Mouse (Mus musculus): ENCODE data around the gene Rara. TPM values are rescaled to one million over a fixed set of nuclear protein-coding genes. Genes with fewer than 3 reads are reported as not detected.

Rara gene
- polyA plus RNA-seq, 1 experiment = 27.3 TPM

- Histone ChIP-seq H3ac (ENCODE audit: control insufficient read depth, insufficient read length) (no peak overlapping the region), H3K4me2 (ENCODE audit: low read depth) (no peak overlapping the region), H3K36me3 (ENCODE audit: control insufficient read depth, insufficient read depth) (no peaks in the 10 kb centered on the region), H3K27me3 (ENCODE audit: control insufficient read depth, insufficient read depth, insufficient read length) (no peaks in the 10 kb centered on the region), H3K79me2 (ENCODE audit: control insufficient read depth, insufficient read depth) (no peaks in the 10 kb centered on the region), H3K4me3 (no peak overlapping the region)
- TF ChIP-seq CEBPB (IDR thresholded peaks at IDR 0.05; ENCODE audit: insufficient read depth, poor library complexity, severe bottlenecking) = no peak
- TF ChIP-seq REST (IDR thresholded peaks at IDR 0.05; ENCODE audit: insufficient read depth, insufficient read length) = no peak
- TF ChIP-seq MAX (IDR thresholded peaks at IDR 0.05; ENCODE audit: low read depth) = no peak
These were observed 722 bp downstream of the Rara start for GRCm38 (mm10) chr11:98928186-98928893.

- H3K36me3 ChIP-seq (ENCODE audit: control insufficient read depth, insufficient read depth) = no peaks in the 10 kb centered on the region
- peak overlapping the region; percentile 92 for H3K4me2 ChIP-seq (ENCODE audit: low read depth)
- H3K79me2 ChIP-seq (ENCODE audit: control insufficient read depth, insufficient read depth) = no peaks in the 10 kb centered on the region
- no peaks in the 10 kb centered on the region for H3K27me3 ChIP-seq (ENCODE audit: control insufficient read depth, insufficient read depth, insufficient read length)
- H3K4me3 ChIP-seq = no peak overlapping the region
- no peak for TF ChIP-seq CEBPB (IDR thresholded peaks at IDR 0.05; ENCODE audit: insufficient read depth, poor library complexity, severe bottlenecking)
- no peak for TF ChIP-seq USF1 (IDR thresholded peaks at IDR 0.05; ENCODE audit: low read depth)
- no peak for TF ChIP-seq MAX (IDR thresholded peaks at IDR 0.05; ENCODE audit: low read depth)
- TF ChIP-seq POLR2AphosphoS2 (IDR thresholded peaks at IDR 0.05; ENCODE audit: insufficient read length, low read depth) = peak; percentile 36
- TF ChIP-seq SRF (IDR thresholded peaks at IDR 0.05; ENCODE audit: control insufficient read depth, insufficient read length, low read depth) = no peak
- TF ChIP-seq E2F4 (IDR thresholded peaks at IDR 0.05; ENCODE audit: insufficient read depth) = no peak
- TF ChIP-seq MYOG (IDR thresholded peaks at IDR 0.05; ENCODE audit: control insufficient read depth in 1 of 3, insufficient read depth in 1 of 3, insufficient read length in 2 of 3, low read depth in 2 of 3) = peak in 1 of 3 experiments; percentile 23
- no peak for TF ChIP-seq TCF12 (IDR thresholded peaks at IDR 0.05; ENCODE audit: insufficient read depth, poor library complexity, severe bottlenecking)
- no peak for TF ChIP-seq POLR2A (IDR thresholded peaks at IDR 0.05; ENCODE audit: insufficient read length, low read depth)
- no peak for TF ChIP-seq REST (IDR thresholded peaks at IDR 0.05; ENCODE audit: insufficient read depth, insufficient read length)
- TF ChIP-seq MYOD1 (IDR thresholded peaks at IDR 0.05; ENCODE audit: control insufficient read depth in 1 of 3, insufficient read length in 2 of 3, low read depth in 2 of 3) = peak in 1 of 3 experiments; percentile 47
- TF ChIP-seq TCF3 (IDR thresholded peaks at IDR 0.05; ENCODE audit: insufficient read length, low read depth) = no peak
- H3ac ChIP-seq (ENCODE audit: control insufficient read depth, insufficient read length) = no peak overlapping the region
These were observed 1.9 kb downstream of the Rara start for GRCm38 (mm10) chr11:98929503-98929902.

- Histone ChIP-seq H3K4me2 (ENCODE audit: low read depth) (peak overlapping the region; percentile 92), H3K27me3 (ENCODE audit: control insufficient read depth, insufficient read depth, insufficient read length) (no peaks in the 10 kb centered on the region), H3ac (ENCODE audit: control insufficient read depth, insufficient read length) (no peak overlapping the region), H3K4me3 (no peak overlapping the region), H3K36me3 (ENCODE audit: control insufficient read depth, insufficient read depth) (no peaks in the 10 kb centered on the region), H3K79me2 (ENCODE audit: control insufficient read depth, insufficient read depth) (no peaks in the 10 kb centered on the region)
- TF ChIP-seq MYOG (IDR thresholded peaks at IDR 0.05; ENCODE audit: control insufficient read depth in 1 of 3, insufficient read depth in 1 of 3, insufficient read length in 2 of 3, low read depth in 2 of 3) = no peak
- TF ChIP-seq MYOD1 (IDR thresholded peaks at IDR 0.05; ENCODE audit: control insufficient read depth in 1 of 3, insufficient read length in 2 of 3, low read depth in 2 of 3) = no peak
These were observed 2.5 kb downstream of the Rara start for GRCm38 (mm10) chr11:98930127-98930601.

- peak; percentile 34 for TF ChIP-seq TCF12 (IDR thresholded peaks at IDR 0.05; ENCODE audit: insufficient read depth, poor library complexity, severe bottlenecking)
- TF ChIP-seq E2F4 (IDR thresholded peaks at IDR 0.05; ENCODE audit: insufficient read depth) = no peak
- TF ChIP-seq USF1 (IDR thresholded peaks at IDR 0.05; ENCODE audit: low read depth) = no peak
- peak; percentile 7 for TF ChIP-seq POLR2AphosphoS2 (IDR thresholded peaks at IDR 0.05; ENCODE audit: insufficient read length, low read depth)
- no peak for TF ChIP-seq REST (IDR thresholded peaks at IDR 0.05; ENCODE audit: insufficient read depth, insufficient read length)
- TF ChIP-seq CEBPB (IDR thresholded peaks at IDR 0.05; ENCODE audit: insufficient read depth, poor library complexity, severe bottlenecking) = no peak
- peak in 2 of 3 experiments; percentile 55 to 85 for TF ChIP-seq MYOD1 (IDR thresholded peaks at IDR 0.05; ENCODE audit: control insufficient read depth in 1 of 3, insufficient read length in 2 of 3, low read depth in 2 of 3)
- TF ChIP-seq POLR2A (IDR thresholded peaks at IDR 0.05; ENCODE audit: insufficient read length, low read depth) = no peak
- TF ChIP-seq TCF3 (IDR thresholded peaks at IDR 0.05; ENCODE audit: insufficient read length, low read depth) = no peak
- TF ChIP-seq SRF (IDR thresholded peaks at IDR 0.05; ENCODE audit: control insufficient read depth, insufficient read length, low read depth) = no peak
- no peak for TF ChIP-seq MAX (IDR thresholded peaks at IDR 0.05; ENCODE audit: low read depth)
- peak; percentile 7 to 82 (median 11) for TF ChIP-seq MYOG (IDR thresholded peaks at IDR 0.05; ENCODE audit: control insufficient read depth in 1 of 3, insufficient read depth in 1 of 3, insufficient read length in 2 of 3, low read depth in 2 of 3)
- H3K27me3 ChIP-seq (ENCODE audit: control insufficient read depth, insufficient read depth, insufficient read length) = no peaks in the 10 kb centered on the region
- no peaks in the 10 kb centered on the region for H3K36me3 ChIP-seq (ENCODE audit: control insufficient read depth, insufficient read depth)
- no peak overlapping the region for H3K4me3 ChIP-seq
- H3K79me2 ChIP-seq (ENCODE audit: control insufficient read depth, insufficient read depth) = no peaks in the 10 kb centered on the region
- peak overlapping the region; percentile 9 for H3ac ChIP-seq (ENCODE audit: control insufficient read depth, insufficient read length)
- peak overlapping the region; percentile 92 for H3K4me2 ChIP-seq (ENCODE audit: low read depth)
These were observed 3.3 kb downstream of the Rara start for GRCm38 (mm10) chr11:98930773-98931512.
